Mouse (Mus musculus) kidney, adult 2 months (tissue): ENCODE results near the gene H6pd.

Experiments used
- CTCF ChIP-seq: fragments of 200-500 bp; conservative IDR thresholded peaks from 2 replicates; pipeline ENCODE4 v1.5.1; 2011; ENCODE audit warnings: low read depth, mild to moderate bottlenecking, control low read depth, low read length, moderate library complexity, mixed read lengths; ENCODE audit not compliant: insufficient read depth, insufficient read length
- POLR2A ChIP-seq: fragments of 200-500 bp; IDR thresholded peaks from one replicate; pipeline ENCODE4 v1.6.1; 2011; ENCODE audit warnings: low read depth, low read length, control low read depth

DNA sequence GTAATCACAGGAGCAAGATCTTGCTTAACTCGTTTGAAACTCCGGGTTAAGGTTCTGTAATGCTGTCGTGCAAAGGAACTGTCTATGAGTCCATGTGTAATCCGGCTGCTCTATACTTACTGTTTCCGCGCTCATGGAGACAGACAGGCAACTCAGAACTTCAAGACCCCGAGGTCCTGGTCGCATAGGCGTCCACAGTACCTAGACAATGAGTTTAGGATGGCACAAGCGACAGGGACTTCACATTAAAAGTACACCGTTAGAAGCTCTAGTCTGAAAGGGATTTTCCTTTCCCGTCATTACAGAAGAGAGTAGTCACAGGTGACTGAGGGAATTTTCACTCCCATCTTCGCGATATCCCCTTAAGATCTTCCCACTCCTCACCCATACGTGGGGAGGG, 53.2 kb downstream of the H6pd start:
- TF ChIP-seq CTCF (no peak), POLR2A (no peak)
